ENCODE assay signal across 8 mouse cellular contexts in the genomic region with DNA sequence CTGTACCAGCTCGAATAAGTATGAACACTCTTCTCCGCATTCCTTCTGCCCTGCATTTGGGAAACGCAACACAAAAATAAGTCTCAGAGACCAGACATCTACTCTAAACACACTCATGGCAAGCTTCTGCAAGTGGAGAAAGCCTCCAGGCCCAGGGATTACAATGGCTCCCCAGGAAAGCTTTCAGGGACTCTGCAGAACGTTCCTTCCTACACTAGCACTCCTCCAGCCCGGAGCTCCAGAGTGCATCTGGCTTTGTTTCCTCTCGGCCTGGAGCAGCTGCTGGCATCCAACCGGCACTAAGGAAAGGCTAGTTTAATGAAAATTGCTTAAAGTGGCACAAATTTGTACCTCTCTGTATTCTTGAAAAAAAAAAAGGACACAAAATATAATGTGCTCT. TPM values are rescaled to one million over a fixed set of nuclear protein-coding genes. Genes with fewer than 3 reads are reported as not detected.
A peak's percentile ranks its signal among the peaks of the same experiment; 100 is the strongest.
DNase-seq lines count a peak whose midpoint lies in the region; ATAC-seq lines count a peak whose summit lies in the region.

No protein-coding gene starts in this region.

- H3K36me3 ChIP-seq in kidney, embryonic 16.5 days (ENCODE audit: insufficient read depth, low read length): no peaks in the 10 kb centered on the region
- H3K36me3 ChIP-seq in embryonic facial prominence, embryonic 14.5 days (ENCODE audit: control insufficient read depth, insufficient read depth, low read length): peaks cover 18% of the 10 kb centered on the region
- peaks cover 13% of the 10 kb centered on the region for H3K36me3 ChIP-seq in midbrain, embryonic 12.5 days

- peak overlapping the region; percentile 77 for H3K27ac ChIP-seq in kidney, embryonic 16.5 days (ENCODE audit: low read length)
- H3K27ac ChIP-seq in embryonic facial prominence, embryonic 14.5 days (replicated peaks; ENCODE audit: low read depth, low read length): peak overlapping the region; percentile 70
- peak overlapping the region; percentile 85 for H3K27ac ChIP-seq in midbrain, embryonic 12.5 days (replicated peaks)

- no peak overlapping the region for H3K4me2 ChIP-seq in kidney, embryonic 16.5 days (replicated peaks; ENCODE audit: low read depth, low read length)
- 0 out of 2 replicates have a peak overlapping the region, but pooled peaks have one; percentile 21 for H3K4me2 ChIP-seq in embryonic facial prominence, embryonic 14.5 days (ENCODE audit: low read depth, low read length)
- peak overlapping the region; percentile 30; the same call in 1 of the 2 replicates for H3K4me2 ChIP-seq in midbrain, embryonic 12.5 days (replicated peaks)

- H3K27me3 ChIP-seq in kidney, embryonic 16.5 days (ENCODE audit: insufficient read depth, low read length): no peaks in the 10 kb centered on the region
- no peaks in the 10 kb centered on the region for H3K27me3 ChIP-seq in embryonic facial prominence, embryonic 14.5 days (replicated peaks; ENCODE audit: control insufficient read depth, insufficient read depth, low read length)
- no peaks in the 10 kb centered on the region for H3K27me3 ChIP-seq in midbrain, embryonic 12.5 days

- H3K9me3 ChIP-seq in kidney, embryonic 16.5 days (ENCODE audit: low read length): no peaks in the 10 kb centered on the region
- H3K9me3 ChIP-seq in embryonic facial prominence, embryonic 14.5 days (ENCODE audit: control insufficient read depth, low read length): no peaks in the 10 kb centered on the region
- no peaks in the 10 kb centered on the region for H3K9me3 ChIP-seq in midbrain, embryonic 12.5 days

- H3K4me3 ChIP-seq in kidney, embryonic 16.5 days (ENCODE audit: low read length): no peak overlapping the region
- H3K4me3 ChIP-seq in embryonic facial prominence, embryonic 14.5 days (ENCODE audit: low read depth, low read length): no peak overlapping the region
- H3K4me3 ChIP-seq in midbrain, embryonic 12.5 days: no peak overlapping the region

- ATAC-seq in kidney, embryonic 16.5 days (ENCODE audit: low FRiP score, low TSS enrichment): no peak
- ATAC-seq in embryonic facial prominence, embryonic 14.5 days (ENCODE audit: low read depth): no peak
- no peak for ATAC-seq in midbrain, embryonic 12.5 days (ENCODE audit: low FRiP score, low read depth)
- no peak for ATAC-seq in megakaryocyte, adult 5-6 weeks (ENCODE audit: poor library complexity, severe bottlenecking)
- no peak for ATAC-seq in CD4-positive, CD25-positive, alpha-beta regulatory T cell, adult 4 months

- H3K4me1 ChIP-seq in kidney, embryonic 16.5 days (ENCODE audit: insufficient read depth, low read length): peaks cover 47% of the 10 kb centered on the region
- H3K4me1 ChIP-seq in embryonic facial prominence, embryonic 14.5 days (ENCODE audit: control insufficient read depth, insufficient read depth, low read length): peaks cover 18% of the 10 kb centered on the region; the same call in 1 of the 2 replicates
- peaks cover 43% of the 10 kb centered on the region for H3K4me1 ChIP-seq in midbrain, embryonic 12.5 days

- no peak for DNase-seq in kidney, adult 18-20 months
- peak; percentile 50 for DNase-seq in embryonic facial prominence, embryonic 14.5 days (ENCODE audit: low spot score)
- peak; percentile 45 for DNase-seq in heart, postnatal 4 days
- DNase-seq in adrenal gland, postnatal 14 days: no peak

- 53% methylated on average over 7 of the region's 7 CpGs for WGBS in kidney, embryonic 16.5 days
- WGBS in embryonic facial prominence, embryonic 14.5 days: 34% methylated on average over 7 of the region's 7 CpGs
- 19% methylated on average over 7 of the region's 7 CpGs for WGBS in midbrain, embryonic 12.5 days

- no peak overlapping the region for H3K9ac ChIP-seq in kidney, embryonic 16.5 days (replicated peaks; ENCODE audit: low read length)
- H3K9ac ChIP-seq in embryonic facial prominence, embryonic 14.5 days (ENCODE audit: low read depth, low read length): peak overlapping the region; percentile 2; the same call in 1 of the 2 replicates
- H3K9ac ChIP-seq in midbrain, embryonic 12.5 days (replicated peaks): peak overlapping the region; percentile 39; the same call in 1 of the 2 replicates

RNA-seq across cellular contexts. Expression of a gene that starts 14.1 kb away (rescaled TPM):
- polyA plus RNA-seq in kidney, embryonic 16.5 days (2015; fragmentation: Nextera tagmentation; extraction: Ambion mirVana): 209 and 228 TPM in 2 replicates
- polyA plus RNA-seq in embryonic facial prominence, embryonic 14.5 days (2014; fragmentation: Nextera tagmentation; extraction: Ambion mirVana): 97.5 and 100 TPM in 2 replicates
- total RNA-seq in heart, postnatal 4 days (2021): 100 to 1,000 TPM; 313 to 318 TPM
- 194 and 199 TPM in 2 replicates for polyA plus RNA-seq in midbrain, embryonic 12.5 days (2016; fragmentation: Nextera tagmentation; extraction: Ambion mirVana)
- total RNA-seq in megakaryocyte, adult 5-6 weeks (2015): 28.4 and 29.7 TPM in 2 replicates
- total RNA-seq in megakaryocyte, adult 5-6 weeks (2017): 32.3 and 39.2 TPM in 2 replicates
- 1 to 10 TPM; 7.0 to 8.0 TPM for polyA plus RNA-seq in CD4-positive, CD25-positive, alpha-beta regulatory T cell, adult 4 months (2017; shearing (Covaris generic))
- 95.7 and 116 TPM in 2 replicates for total RNA-seq in adrenal gland, postnatal 14 days (2021)

Comparison
In these comparisons a context has a peak if more than half of its experiments do, and no peak if none do; other contexts are left out.
1. DNase-seq: peak in embryonic facial prominence, embryonic 14.5 days (single experiment) and heart, postnatal 4 days (single experiment); none in kidney, adult 18-20 months (single experiment) and adrenal gland, postnatal 14 days (single experiment).
2. RNA of a gene that starts 14.1 kb away (polyA plus RNA-seq): 209 to 228 TPM in kidney, embryonic 16.5 days, 194 to 199 TPM in midbrain, embryonic 12.5 days and 97.5 to 100 TPM in embryonic facial prominence, embryonic 14.5 days; 7.0 to 8.0 TPM in CD4-positive, CD25-positive, alpha-beta regulatory T cell, adult 4 months; every median in the first group is over 10 times any median in the second.
3. Peak in every context shown above with its lines, with median percentiles within 50 percentile points of each other: H3K27ac ChIP-seq.